Mouse (Mus musculus) liver (tissue): ENCODE data around the gene Gpr179.

Experiments
- DNase-seq: peaks from one replicate; pipeline ENCODE4 v3.0.0-alpha.2; 2020; ENCODE audit warnings: mixed read lengths

Gene Gpr179

DNA sequence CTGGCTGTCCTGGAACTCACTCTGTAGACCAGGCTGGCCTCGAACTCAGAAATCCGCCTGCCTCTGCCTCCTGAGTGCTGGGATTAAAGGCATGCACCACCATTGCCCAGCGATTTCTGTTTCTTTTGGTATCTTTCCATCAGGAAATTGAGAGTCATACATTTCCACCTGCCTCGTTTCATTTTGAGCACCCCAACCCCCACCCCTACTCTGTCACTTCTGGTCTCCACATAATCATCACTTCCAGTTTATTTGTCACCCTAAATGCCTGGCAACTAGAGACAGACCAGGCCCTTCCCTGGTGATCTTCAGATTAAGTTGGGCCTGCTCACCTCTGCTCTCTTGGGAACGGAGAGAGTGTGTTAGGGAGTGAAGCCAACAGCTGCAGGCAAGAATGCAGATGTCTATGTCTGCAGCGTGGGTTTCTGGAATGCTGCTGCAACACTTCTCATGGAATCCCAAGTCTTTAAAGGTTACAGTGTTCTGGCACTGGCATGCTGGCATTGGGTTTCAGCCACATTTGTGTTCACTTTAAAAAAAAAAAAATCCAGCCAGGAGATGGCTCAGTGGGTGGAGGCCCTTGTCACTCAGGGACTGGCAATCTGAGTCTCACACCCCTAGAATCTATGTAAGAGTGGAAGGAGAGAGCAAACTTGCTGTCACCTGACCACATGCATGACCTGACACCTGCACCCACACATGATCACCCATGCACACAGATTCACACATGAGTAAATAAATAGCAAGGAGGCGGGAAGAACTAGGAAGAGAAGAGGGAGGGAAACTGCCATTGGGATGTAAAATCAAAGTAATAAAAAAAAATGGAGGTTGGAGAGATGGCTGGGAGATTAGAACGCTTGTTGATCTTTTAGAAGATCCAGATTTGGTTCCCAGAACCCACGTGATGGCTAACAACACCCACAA, 65.8 kb downstream of the Gpr179 start:
- DNase-seq = no peak

DNA sequence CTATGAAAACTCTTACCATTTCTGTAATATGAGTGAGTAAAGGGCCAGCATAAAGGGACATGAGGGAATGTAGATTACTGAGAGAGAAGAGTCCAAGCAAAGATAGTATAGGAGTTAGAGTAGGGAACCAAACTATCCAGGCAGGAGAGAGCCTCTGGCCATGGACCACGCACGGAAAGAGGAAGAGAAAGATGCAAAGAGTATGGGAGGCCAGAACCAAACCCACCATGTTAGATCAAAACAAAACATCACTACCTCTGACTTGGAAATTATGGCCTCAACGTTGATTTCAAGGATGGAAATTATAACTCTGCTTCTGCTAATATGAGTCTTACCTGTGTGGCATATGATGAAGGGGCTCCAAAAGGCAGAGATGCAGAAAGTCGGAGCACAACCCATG, 67.0 kb downstream of the Gpr179 start:
- no peak for DNase-seq

DNA sequence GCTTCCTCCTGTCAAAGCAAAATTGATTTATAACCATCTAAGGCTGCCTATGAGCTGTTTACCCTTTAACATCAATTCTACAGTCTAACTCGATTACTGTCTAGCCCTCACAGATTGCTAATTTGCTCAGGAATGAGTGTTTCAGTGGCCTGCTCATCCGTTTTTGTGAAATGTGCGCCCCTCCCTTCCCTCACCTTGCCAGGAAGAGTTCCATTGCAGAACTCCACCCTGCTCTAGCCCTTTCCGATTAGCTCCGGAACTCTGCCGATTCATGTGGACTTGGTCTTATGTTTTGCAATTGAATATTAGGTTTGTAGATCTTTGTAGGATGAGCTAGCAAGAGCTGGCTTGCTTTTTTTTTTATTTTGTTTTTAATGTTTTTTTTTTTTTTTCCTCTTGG, 69.7 kb downstream of the Gpr179 start:
- no peak for DNase-seq
